Mouse (Mus musculus) neural tube, embryonic 14.5 days (tissue): Measurements from ENCODE around the gene Idh2. TPM values are rescaled to one million over a fixed set of nuclear protein-coding genes. Genes with fewer than 3 reads are reported as not detected.

Source experiments
- ATAC-seq: fragments of 200-750 bp; cut with Nextera tagmentation; 2 replicates; pipeline ENCODE4 v1.8.0; 2017; ENCODE audit warnings: low read depth, mild to moderate bottlenecking, moderate TSS enrichment, moderate library complexity
- H3K27ac ChIP-seq: fragments of 300-500 bp; sonication (generic); 2 replicates; pipeline ENCODE4 v1.5.1; 2014; ENCODE audit warnings: low read depth, mild to moderate bottlenecking, control low read depth, low read length, moderate library complexity, mixed read lengths
- H3K27me3 ChIP-seq: fragments of 300-500 bp; sonication (generic); 2 replicates; pipeline ENCODE4 v1.6.1; 2014; ENCODE audit warnings: low read length; ENCODE audit not compliant: control insufficient read depth, insufficient read depth
- H3K36me3 ChIP-seq: fragments of 300-500 bp; sonication (generic); 2 replicates; pipeline ENCODE4 v1.6.1; 2014; ENCODE audit warnings: low read length, mixed read lengths; ENCODE audit not compliant: control insufficient read depth, insufficient read depth
- H3K4me1 ChIP-seq: fragments of 300-500 bp; sonication (generic); 2 replicates; pipeline ENCODE4 v1.6.1; 2014; ENCODE audit warnings: low read length; ENCODE audit not compliant: control insufficient read depth, insufficient read depth
- H3K4me2 ChIP-seq: fragments of 300-500 bp; sonication (generic); 2 replicates; pipeline ENCODE4 v1.6.1; 2014; ENCODE audit warnings: mild to moderate bottlenecking, low read depth, low read length, control low read depth
- H3K4me3 ChIP-seq: fragments of 300-500 bp; sonication (generic); 2 replicates; pipeline ENCODE4 v1.5.1; 2014; ENCODE audit warnings: low read depth, low read length, control low read depth, mixed read lengths
- H3K9ac ChIP-seq: fragments of 300-500 bp; sonication (generic); replicated peaks from 2 replicates; pipeline ENCODE4 v1.6.1; 2014; ENCODE audit warnings: low read depth, mild to moderate bottlenecking, control low read depth, low read length, mixed read lengths
- H3K9me3 ChIP-seq: fragments of 300-500 bp; sonication (generic); 2 replicates; pipeline ENCODE4 v1.6.1; 2016; ENCODE audit warnings: low read length; ENCODE audit not compliant: control insufficient read depth
- WGBS: fragments of 180-500 bp; shearing (Covaris S2); extraction: QIAGEN DNeasy Blood & Tissue Kit; methylation state at CpG from one replicate; pipeline ENCODE4 v1.1.7; 2014; 5-methylcytosine and 5-hydroxymethylcytosine counted together
- polyA plus RNA-seq: library from polyadenylated mRNA; unstranded; fragments of >200 nt; fragmentation: Nextera tagmentation; extraction: Ambion mirVana; gene quantifications from 2 replicates; pipeline ENCODE4 v1.2.1, GENCODE M21; 2014

Gene Idh2
- polyA plus RNA-seq, 1 experiment from 2014 or later: 189 TPM

- no peak overlapping the region for H3K27ac ChIP-seq
- H3K4me3 ChIP-seq: no peak overlapping the region
- ATAC-seq: no peak
- no peak overlapping the region for H3K4me2 ChIP-seq
- H3K36me3 ChIP-seq: no peaks in the 10 kb centered on the region
- no peaks in the 10 kb centered on the region for H3K27me3 ChIP-seq
- peaks cover 30% of the 10 kb centered on the region; the same call in 1 of the 2 replicates for H3K4me1 ChIP-seq
- 61% methylated on average over 5 of the region's 7 CpGs for WGBS
- H3K9me3 ChIP-seq: no peaks in the 10 kb centered on the region
- no peak overlapping the region for H3K9ac ChIP-seq
Observed at GRCm38 (mm10) chr7:80068341-80068740, 46.9 kb downstream of the Idh2 start.

- Histone ChIP-seq H3K4me2 (no peak overlapping the region), H3K27ac (no peak overlapping the region), H3K27me3 (no peaks in the 10 kb centered on the region), H3K4me1 (peaks cover 20% of the 10 kb centered on the region; the same call in 1 of the 2 replicates), H3K9me3 (no peaks in the 10 kb centered on the region), H3K9ac (no peak overlapping the region), H3K4me3 (no peak overlapping the region), H3K36me3 (no peaks in the 10 kb centered on the region)
- 75% methylated on average over 13 of the region's 13 CpGs for WGBS
- no peak for ATAC-seq
Observed at GRCm38 (mm10) chr7:80066675-80067455, 48.3 kb downstream of the Idh2 start.

- WGBS: 76% methylated on average over 3 of the region's 3 CpGs
- Histone ChIP-seq H3K36me3 (no peaks in the 10 kb centered on the region), H3K27ac (no peak overlapping the region), H3K27me3 (no peaks in the 10 kb centered on the region), H3K4me3 (no peak overlapping the region), H3K4me1 (peaks cover 17% of the 10 kb centered on the region; the same call in 1 of the 2 replicates), H3K9ac (no peak overlapping the region), H3K4me2 (no peak overlapping the region), H3K9me3 (no peaks in the 10 kb centered on the region)
- ATAC-seq: no peak
Observed at GRCm38 (mm10) chr7:80065250-80065649, 49.9 kb downstream of the Idh2 start.

GRCm38 (mm10) chr7:80063902-80064736, 51.1 kb downstream of the Idh2 start:
- no peaks in the 10 kb centered on the region for H3K36me3 ChIP-seq
- no peak for ATAC-seq
- no peaks in the 10 kb centered on the region for H3K9me3 ChIP-seq
- no peak overlapping the region for H3K27ac ChIP-seq
- no peak overlapping the region for H3K4me3 ChIP-seq
- H3K4me2 ChIP-seq: no peak overlapping the region
- peaks cover 7% of the 10 kb centered on the region; the same call in 1 of the 2 replicates for H3K4me1 ChIP-seq
- no peaks in the 10 kb centered on the region for H3K27me3 ChIP-seq
- H3K9ac ChIP-seq: no peak overlapping the region
- 59% methylated on average over 15 of the region's 15 CpGs for WGBS

- no peak for ATAC-seq
- Histone ChIP-seq H3K9me3 (no peaks in the 10 kb centered on the region), H3K4me2 (no peak overlapping the region), H3K27me3 (no peaks in the 10 kb centered on the region), H3K4me1 (peaks cover 6% of the 10 kb centered on the region), H3K36me3 (no peaks in the 10 kb centered on the region), H3K27ac (no peak overlapping the region), H3K9ac (no peak overlapping the region), H3K4me3 (no peak overlapping the region)
- WGBS: 54% methylated on average over 5 of the region's 5 CpGs
Observed at GRCm38 (mm10) chr7:80063244-80063643, 51.9 kb downstream of the Idh2 start.

- H3K9me3 ChIP-seq: no peaks in the 10 kb centered on the region
- no peak overlapping the region for H3K9ac ChIP-seq
- no peaks in the 10 kb centered on the region for H3K27me3 ChIP-seq
- H3K27ac ChIP-seq: no peak overlapping the region
- WGBS: 91% methylated on average over 17 of the region's 17 CpGs
- no peak overlapping the region for H3K4me3 ChIP-seq
- H3K4me1 ChIP-seq: peaks cover 16% of the 10 kb centered on the region
- no peak overlapping the region for H3K4me2 ChIP-seq
- ATAC-seq: no peak
- H3K36me3 ChIP-seq: no peaks in the 10 kb centered on the region
Observed at GRCm38 (mm10) chr7:80062083-80062826, 52.9 kb downstream of the Idh2 start.

GRCm38 (mm10) chr7:80060012-80060778, 55.0 kb downstream of the Idh2 start:
- ATAC-seq: no peak
- 83% methylated on average over 10 of the region's 10 CpGs for WGBS

GRCm38 (mm10) chr7:80059064-80059838, 55.9 kb downstream of the Idh2 start:
- Histone ChIP-seq H3K9ac (no peak overlapping the region), H3K27ac (0 out of 2 replicates have a peak overlapping the region, but pooled peaks have one; percentile 34), H3K4me1 (peaks cover 25% of the 10 kb centered on the region), H3K4me3 (no peak overlapping the region), H3K9me3 (no peaks in the 10 kb centered on the region), H3K27me3 (no peaks in the 10 kb centered on the region), H3K36me3 (no peaks in the 10 kb centered on the region), H3K4me2 (no peak overlapping the region)
- 76% methylated on average over 13 of the region's 13 CpGs for WGBS
- no peak for ATAC-seq

More at GRCm38 (mm10) chr7:80060012-80060778, 55.0 kb downstream of the Idh2 start:
- Histone ChIP-seq H3K4me2 (no peak overlapping the region), H3K9ac (no peak overlapping the region), H3K4me1 (peaks cover 25% of the 10 kb centered on the region), H3K36me3 (no peaks in the 10 kb centered on the region), H3K27me3 (no peaks in the 10 kb centered on the region), H3K9me3 (no peaks in the 10 kb centered on the region), H3K27ac (no peak overlapping the region), H3K4me3 (no peak overlapping the region)
